Mouse (Mus musculus): ENCODE results near the gene Srebf2. TPM values are rescaled to one million over a fixed set of nuclear protein-coding genes. Genes with fewer than 3 reads are reported as not detected.

Gene Srebf2
- total and polyA plus RNA-seq, 3 experiments, result 22.4 to 45.3 (median 24.2) TPM

DNA sequence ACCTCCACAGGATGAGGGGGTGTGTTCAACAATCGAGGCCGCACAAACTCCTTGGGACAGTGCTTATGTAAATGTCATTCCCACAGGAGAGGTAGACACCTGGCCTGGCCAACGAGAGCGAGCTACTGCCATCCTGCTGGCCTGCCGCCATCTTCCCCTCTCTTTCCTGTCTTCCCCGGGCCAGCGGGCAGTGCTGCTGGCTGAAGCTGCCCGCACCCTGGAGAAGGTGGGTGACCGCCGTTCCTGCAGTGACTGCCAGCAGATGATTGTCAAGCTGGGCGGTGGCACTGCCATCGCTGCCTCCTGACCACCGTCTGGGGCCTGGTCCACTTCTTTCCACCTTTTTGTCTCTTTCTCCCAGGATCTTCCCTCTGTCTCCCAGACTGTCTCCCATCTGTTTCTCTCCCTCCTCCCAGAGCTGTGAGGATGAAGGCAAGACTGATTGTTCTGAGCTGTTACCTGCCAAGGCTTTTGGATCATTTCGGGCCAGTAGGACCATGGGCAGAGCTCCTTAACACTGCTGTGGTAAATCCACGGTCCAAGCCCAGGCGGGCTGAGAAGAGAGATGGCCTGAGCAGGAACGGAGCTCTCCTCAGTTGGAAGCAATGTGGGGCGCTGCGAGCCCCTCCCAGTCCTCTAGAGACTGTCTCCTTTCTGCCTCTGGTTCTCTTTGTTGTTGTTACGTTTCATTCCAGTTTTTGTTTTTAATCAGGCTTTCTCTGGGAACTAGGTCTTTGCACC is 56.8 kb downstream of the Srebf2 start:
- TF ChIP-seq CTCF (IDR thresholded peaks at IDR 0.05) (no peak), POLR2A (IDR thresholded peaks at IDR 0.05; ENCODE audit: insufficient read depth, low read depth, low read length) (no peak), EP300 (IDR thresholded peaks at IDR 0.05; ENCODE audit: insufficient read depth, low read depth, low read length) (no peak)
- Histone ChIP-seq H3K36me3 (ENCODE audit: control insufficient read depth, insufficient read depth, low read length) (no peaks in the 10 kb centered on the region), H3K4me1 (ENCODE audit: control insufficient read depth, insufficient read depth, low read length) (peaks cover 7% of the 10 kb centered on the region), H3K27me3 (ENCODE audit: control insufficient read depth, insufficient read depth, low read length) (no peaks in the 10 kb centered on the region), H3K79me2 (replicated peaks; ENCODE audit: control insufficient read depth, insufficient read depth, low read length) (no peaks in the 10 kb centered on the region), H3K9ac (ENCODE audit: low read depth, low read length) (no peak overlapping the region), H3K4me3 (no peak overlapping the region), H3K27ac (no peak overlapping the region)
- 83% methylated on average over 20 of the region's 20 CpGs for WGBS
- DNase-seq, result no peak
- intact Hi-C loops (cut with DNase I), result no loop called here

DNA sequence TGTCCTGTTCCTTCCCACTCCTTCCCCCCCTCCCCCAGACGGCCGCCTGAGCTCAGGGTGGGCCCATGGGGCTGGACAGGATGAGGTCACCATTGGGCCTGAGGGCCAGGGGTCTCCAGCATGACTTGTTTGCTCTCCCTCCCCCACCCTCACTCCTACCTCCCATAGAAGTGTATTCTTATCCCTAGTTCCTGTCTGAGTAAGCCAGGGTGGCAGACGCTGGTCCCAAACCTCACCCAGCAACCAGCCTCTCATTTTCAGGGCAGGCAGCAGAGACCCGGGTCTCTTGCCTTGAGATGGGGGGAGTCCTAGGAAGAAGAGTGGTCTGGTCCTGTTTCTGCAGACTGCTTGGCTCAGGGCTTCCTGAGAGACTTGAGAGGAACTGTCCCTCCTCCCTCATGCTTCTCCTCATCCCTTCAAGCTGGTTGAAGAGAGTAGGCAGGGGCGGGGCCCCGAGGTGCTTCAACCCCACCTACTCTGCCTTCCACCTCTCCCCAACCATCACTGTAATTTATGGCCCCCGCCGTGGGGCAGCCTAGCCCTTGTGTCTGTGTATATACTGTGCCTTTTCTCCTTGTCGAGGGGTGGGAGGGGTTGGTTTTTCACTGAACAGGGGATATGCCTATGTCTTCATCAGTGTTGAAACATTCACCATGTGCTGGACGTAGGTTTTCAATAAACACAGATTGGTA is 57.8 kb downstream of the Srebf2 start:
- Histone ChIP-seq H3K36me3 (ENCODE audit: control insufficient read depth, insufficient read depth, low read length) (no peaks in the 10 kb centered on the region), H3K27ac (no peak overlapping the region), H3K9ac (ENCODE audit: low read depth, low read length) (no peak overlapping the region), H3K4me3 (no peak overlapping the region), H3K79me2 (replicated peaks; ENCODE audit: control insufficient read depth, insufficient read depth, low read length) (no peaks in the 10 kb centered on the region), H3K4me1 (ENCODE audit: control insufficient read depth, insufficient read depth, low read length) (peaks cover 7% of the 10 kb centered on the region), H3K27me3 (ENCODE audit: control insufficient read depth, insufficient read depth, low read length) (no peaks in the 10 kb centered on the region; the same call in 1 of the 2 replicates)
- intact Hi-C loops (cut with DNase I), result no loop called here
- 71% methylated on average over 10 of the region's 10 CpGs for WGBS
- DNase-seq, result no peak
- no peak for TF ChIP-seq CTCF (IDR thresholded peaks at IDR 0.05)
- TF ChIP-seq EP300 (IDR thresholded peaks at IDR 0.05; ENCODE audit: insufficient read depth, low read depth, low read length), result no peak
- TF ChIP-seq POLR2A (IDR thresholded peaks at IDR 0.05; ENCODE audit: insufficient read depth, low read depth, low read length), result no peak

DNA sequence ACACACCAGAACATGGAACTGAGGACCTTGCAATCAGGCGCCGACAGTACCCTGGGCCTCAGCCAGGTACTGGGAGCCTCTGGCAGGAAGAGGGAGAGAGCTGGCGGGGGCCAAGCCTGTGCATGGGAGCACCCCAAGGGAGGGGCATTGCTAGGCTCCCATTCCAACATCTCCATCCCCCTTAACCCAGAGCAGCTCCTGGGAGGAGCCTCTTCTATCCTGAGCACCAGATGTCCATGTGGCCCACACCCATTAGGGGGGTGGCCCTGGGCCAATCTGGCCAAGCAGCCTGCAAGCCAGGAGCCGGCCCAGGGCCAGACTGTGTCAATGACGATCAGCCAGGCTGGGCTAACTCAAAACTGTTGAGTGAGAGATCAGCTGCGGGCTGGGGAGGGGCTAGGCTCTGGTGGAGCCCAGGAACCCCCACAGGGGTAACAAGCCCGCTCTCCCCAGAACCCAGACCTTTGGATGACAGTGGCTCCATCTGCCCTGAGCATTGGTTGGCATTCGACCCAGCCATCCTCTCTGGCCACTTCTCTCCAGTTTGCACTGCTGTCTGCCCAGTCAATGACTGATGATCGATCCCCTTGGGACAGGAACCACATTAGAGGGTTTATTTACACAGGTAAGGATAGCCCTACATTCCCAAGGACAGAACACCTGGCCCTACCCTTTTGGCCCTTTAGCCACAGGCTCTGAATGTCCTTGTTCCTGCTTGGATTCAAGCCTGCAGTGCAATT is 59.6 kb downstream of the Srebf2 start:
- TF ChIP-seq CTCF (IDR thresholded peaks at IDR 0.05) (no peak), EP300 (IDR thresholded peaks at IDR 0.05; ENCODE audit: insufficient read depth, low read depth, low read length) (0 out of 2 replicates have a peak, but pooled peaks have one; percentile 18)
- no peaks in the 10 kb centered on the region for H3K79me2 ChIP-seq (replicated peaks; ENCODE audit: control insufficient read depth, insufficient read depth, low read length)
- H3K9ac ChIP-seq (ENCODE audit: low read depth, low read length), result no peak overlapping the region
- H3K4me3 ChIP-seq, result no peak overlapping the region
- H3K4me1 ChIP-seq (ENCODE audit: control insufficient read depth, insufficient read depth, low read length), result peaks cover 7% of the 10 kb centered on the region
- intact Hi-C loops (cut with DNase I), result no loop called here
- DNase-seq, result peak; percentile 85 to 86
- H3K27me3 ChIP-seq (ENCODE audit: control insufficient read depth, insufficient read depth, low read length), result no peaks in the 10 kb centered on the region; the same call in 1 of the 2 replicates
- no peak overlapping the region for H3K27ac ChIP-seq
- 30% methylated on average over 9 of the region's 9 CpGs for WGBS
- no peaks in the 10 kb centered on the region for H3K36me3 ChIP-seq (ENCODE audit: control insufficient read depth, insufficient read depth, low read length)

DNA sequence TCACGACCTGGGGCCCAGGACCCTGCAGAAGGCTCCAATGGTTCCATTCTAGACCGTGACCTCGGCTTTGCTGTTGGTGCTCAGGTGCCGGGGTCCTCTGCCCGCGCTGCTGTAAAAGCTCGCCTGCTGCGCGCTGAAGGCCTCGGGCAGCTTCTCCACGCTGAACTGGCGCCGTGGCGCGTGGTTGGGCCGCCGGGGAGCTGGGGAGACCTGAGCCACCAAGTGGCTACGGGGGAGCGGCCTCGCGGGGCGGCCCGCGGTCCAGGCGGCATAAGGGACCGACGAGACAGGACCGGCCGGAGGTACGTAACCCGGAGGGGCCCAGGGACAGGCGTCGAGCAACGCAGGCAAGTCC is 60.1 kb downstream of the Srebf2 start:
- Histone ChIP-seq H3K4me3 (no peak overlapping the region), H3K27ac (no peak overlapping the region), H3K4me1 (ENCODE audit: control insufficient read depth, insufficient read depth, low read length) (peaks cover 7% of the 10 kb centered on the region), H3K9ac (ENCODE audit: low read depth, low read length) (no peak overlapping the region), H3K27me3 (ENCODE audit: control insufficient read depth, insufficient read depth, low read length) (peaks cover 5% of the 10 kb centered on the region), H3K79me2 (replicated peaks; ENCODE audit: control insufficient read depth, insufficient read depth, low read length) (no peaks in the 10 kb centered on the region), H3K36me3 (ENCODE audit: control insufficient read depth, insufficient read depth, low read length) (no peaks in the 10 kb centered on the region)
- DNase-seq, result no peak
- TF ChIP-seq EP300 (IDR thresholded peaks at IDR 0.05; ENCODE audit: insufficient read depth, low read depth, low read length) (no peak), CTCF (IDR thresholded peaks at IDR 0.05) (no peak), POLR2A (IDR thresholded peaks at IDR 0.05; ENCODE audit: insufficient read depth, low read depth, low read length) (no peak)
- WGBS, result 32% methylated on average over 34 of the region's 34 CpGs
- intact Hi-C loops (cut with DNase I), result no loop called here

DNA sequence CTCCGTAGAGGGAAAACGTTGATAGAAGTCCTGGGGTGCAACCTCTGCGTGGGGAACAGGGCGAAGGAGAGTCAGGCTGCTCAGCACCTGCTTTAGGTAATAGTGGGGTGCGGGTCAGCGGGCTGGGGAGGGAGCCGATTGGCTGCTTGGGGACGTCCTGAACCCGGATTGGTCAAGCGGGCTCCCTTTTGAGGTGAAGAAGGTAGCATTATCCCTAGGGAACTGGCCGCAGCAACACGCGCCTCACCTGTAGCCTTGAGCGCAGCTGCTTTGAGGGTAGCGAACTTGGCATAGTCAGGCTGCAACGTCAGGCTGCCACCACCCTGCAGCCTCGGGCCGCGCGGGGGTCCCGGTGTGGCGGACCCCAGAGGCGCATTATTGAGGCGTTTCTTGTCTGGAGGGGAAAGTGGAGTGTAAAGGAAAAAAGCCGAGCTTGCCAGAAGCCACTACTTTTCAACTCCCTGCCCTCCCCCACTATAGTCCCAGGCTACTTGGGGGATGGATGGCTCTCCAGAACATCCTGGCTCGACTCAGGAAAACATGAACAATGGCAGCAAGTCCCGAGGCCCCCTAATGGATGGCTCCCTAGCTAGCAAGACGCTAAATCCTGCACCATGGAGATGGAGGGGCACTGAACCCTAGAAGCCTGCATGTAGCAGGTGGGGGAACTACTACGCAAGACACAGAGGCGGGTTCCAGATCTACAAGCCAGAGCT is 60.7 kb downstream of the Srebf2 start:
- no peak overlapping the region for H3K4me3 ChIP-seq
- TF ChIP-seq EP300 (IDR thresholded peaks at IDR 0.05; ENCODE audit: insufficient read depth, low read depth, low read length) (no peak), POLR2A (IDR thresholded peaks at IDR 0.05; ENCODE audit: insufficient read depth, low read depth, low read length) (no peak), CTCF (IDR thresholded peaks at IDR 0.05) (no peak)
- H3K36me3 ChIP-seq (ENCODE audit: control insufficient read depth, insufficient read depth, low read length), result no peaks in the 10 kb centered on the region
- 32% methylated on average over 30 of the region's 30 CpGs for WGBS
- H3K4me1 ChIP-seq (ENCODE audit: control insufficient read depth, insufficient read depth, low read length), result peaks cover 7% of the 10 kb centered on the region
- intact Hi-C loops (cut with DNase I), result no loop called here
- peaks cover 10% of the 10 kb centered on the region for H3K27me3 ChIP-seq (ENCODE audit: control insufficient read depth, insufficient read depth, low read length)
- no peaks in the 10 kb centered on the region for H3K79me2 ChIP-seq (replicated peaks; ENCODE audit: control insufficient read depth, insufficient read depth, low read length)
- no peak overlapping the region for H3K9ac ChIP-seq (ENCODE audit: low read depth, low read length)
- H3K27ac ChIP-seq, result no peak overlapping the region
- DNase-seq, result no peak
